Mouse (Mus musculus) MEL (cell line): ENCODE results near the gene Bnc1.

Experiments used
- CTCF ChIP-seq, 3 experiments: IDR thresholded peaks in 2 of 3; conservative IDR thresholded peaks in 1 of 3; 2 replicates each; pipeline ENCODE4 v1.5.1; 2011 to 2012; ENCODE audit warnings: low read length in 3 of 3, low read depth in 2 of 3, mild to moderate bottlenecking in 2 of 3, improper control_type of control experiment in 1 of 3, inconsistent platforms in 1 of 3, mixed read lengths in 1 of 3, moderate library complexity in 1 of 3; ENCODE audit not compliant: control insufficient read depth in 1 of 3, insufficient read depth in 1 of 3, poor library complexity in 1 of 3, severe bottlenecking in 1 of 3
- MAX ChIP-seq: IDR thresholded peaks from 2 replicates; pipeline ENCODE4 v1.6.1; 2011; ENCODE audit warnings: low read length, improper control_type of control experiment
- NELFE ChIP-seq: IDR thresholded peaks from 2 replicates; pipeline ENCODE4 v1.6.1; 2011; ENCODE audit warnings: low read depth, low read length, improper control_type of control experiment
- POLR2A ChIP-seq, 2 experiments: IDR thresholded peaks; 2 replicates each; pipeline ENCODE4 v1.6.1; 2011 to 2012; ENCODE audit warnings: low read length in 2 of 2, mild to moderate bottlenecking in 2 of 2, control low read depth in 1 of 2, improper control_type of control experiment in 1 of 2, low read depth in 1 of 2, moderate library complexity in 1 of 2; ENCODE audit not compliant: control insufficient read depth in 1 of 2, insufficient read depth in 1 of 2, poor library complexity in 1 of 2
- POLR2AphosphoS2 ChIP-seq: IDR thresholded peaks from 2 replicates; pipeline ENCODE4 v1.6.1; 2011; ENCODE audit warnings: low read length, improper control_type of control experiment
- USF2 ChIP-seq, 2 experiments: IDR thresholded peaks; 2 replicates each; pipeline ENCODE4 v1.6.1; 2011 to 2012; ENCODE audit warnings: improper control_type of control experiment in 2 of 2, low read length in 2 of 2, borderline replicate concordance in 1 of 2, inconsistent platforms in 1 of 2, low read depth in 1 of 2, mild to moderate bottlenecking in 1 of 2; ENCODE audit not compliant: insufficient read depth in 1 of 2

GRCm38 (mm10) chr7:81921379-81921952, 70.6 kb downstream of the Bnc1 start:
- TF ChIP-seq CTCF (IDR thresholded peaks at IDR 0.05 in 2 of 3, conservative IDR thresholded peaks at IDR 0.05 in 1 of 3; ENCODE audit: control insufficient read depth in 1 of 3, insufficient read depth in 1 of 3, low read depth in 2 of 3, low read length in 3 of 3, poor library complexity in 1 of 3, severe bottlenecking in 1 of 3) (no peak), POLR2AphosphoS2 (no peak), MAX (no peak), USF2 (IDR thresholded peaks at IDR 0.05; ENCODE audit: borderline replicate concordance in 1 of 2, insufficient read depth in 1 of 2, low read depth in 1 of 2, low read length in 2 of 2) (no peak), NELFE (no peak), POLR2A (IDR thresholded peaks at IDR 0.05; ENCODE audit: control insufficient read depth in 1 of 2, insufficient read depth in 1 of 2, low read depth in 1 of 2, low read length in 2 of 2, poor library complexity in 1 of 2) (no peak)
